Mouse (Mus musculus) c-Kit-positive CD71-negative TER-119-negative erythroid progenitor cells, embryonic 14.5 days (primary cell): ENCODE measurements at regions not wholly inside any gene's neighbourhood (a gene's known extent, or its start where the extent isn't known, plus 50 kb on each side); places are given as distances from the start of the nearest gene placed in this dataset.
A peak's percentile ranks its signal among the peaks of the same experiment; 100 is the strongest.

Source experiments
- DNase-seq: peaks from one replicate; pipeline ENCODE4 v3.0.0-alpha.2; 2013; ENCODE audit warnings: low read depth

GRCm38 (mm10) chr2:106083001-106083400 lies 79.7 kb upstream of the Dnajc24 start:
- DNase-seq = no peak

GRCm38 (mm10) chr2:106081951-106082350 lies 78.6 kb upstream of the Dnajc24 start:
- DNase-seq = peak; percentile 31

- no peak for DNase-seq
Observed at GRCm38 (mm10) chr2:106080626-106081025, 77.3 kb upstream of the Dnajc24 start.

GRCm38 (mm10) chr2:106078591-106078990 lies 75.2 kb upstream of the Dnajc24 start:
- no peak for DNase-seq

- DNase-seq = no peak
Observed at GRCm38 (mm10) chr2:106074441-106074840, 71.1 kb upstream of the Dnajc24 start.

- no peak for DNase-seq
Observed at GRCm38 (mm10) chr2:106064316-106064715, 61.0 kb upstream of the Dnajc24 start.
